Mouse (Mus musculus) lung, embryonic 15.5 days (tissue): ENCODE measurements at regions not wholly inside any gene's neighbourhood (a gene's known extent, or its start where the extent isn't known, plus 50 kb on each side); places are given as distances from the start of the nearest gene placed in this dataset.

Experiments
- ATAC-seq: fragments of 200-750 bp; cut with Nextera tagmentation; 2 replicates; pipeline ENCODE4 v1.8.0; 2017; ENCODE audit warnings: moderate number of reproducible peaks, borderline replicate concordance; ENCODE audit not compliant: low FRiP score, low TSS enrichment; ENCODE audit errors: extremely low read depth
- H3K27ac ChIP-seq: fragments of 300-500 bp; sonication (generic); 2 replicates; pipeline ENCODE4 v1.5.1; 2015; ENCODE audit warnings: moderate library complexity, mild to moderate bottlenecking, inconsistent platforms
- H3K27me3 ChIP-seq: fragments of 300-500 bp; sonication (generic); 2 replicates; pipeline ENCODE4 v1.6.1; 2015; ENCODE audit warnings: inconsistent platforms
- H3K36me3 ChIP-seq: fragments of 300-500 bp; sonication (generic); 2 replicates; pipeline ENCODE4 v1.6.1; 2015; ENCODE audit warnings: inconsistent platforms
- H3K4me1 ChIP-seq: fragments of 300-500 bp; sonication (generic); 2 replicates; pipeline ENCODE4 v1.6.1; 2015; ENCODE audit warnings: inconsistent platforms
- H3K4me2 ChIP-seq: fragments of 300-500 bp; sonication (generic); 2 replicates; pipeline ENCODE4 v1.6.1; 2015; ENCODE audit warnings: inconsistent platforms, mild to moderate bottlenecking, moderate library complexity
- H3K4me3 ChIP-seq: fragments of 300-500 bp; sonication (generic); 2 replicates; pipeline ENCODE4 v1.5.1; 2015; ENCODE audit warnings: mild to moderate bottlenecking, inconsistent platforms
- H3K9ac ChIP-seq: fragments of 300-500 bp; sonication (generic); 2 replicates; pipeline ENCODE4 v1.6.1; 2015; ENCODE audit warnings: inconsistent platforms
- H3K9me3 ChIP-seq: fragments of 300-500 bp; sonication (generic); 2 replicates; pipeline ENCODE4 v1.6.1; 2016; ENCODE audit warnings: inconsistent platforms
- WGBS: fragments of 180-500 bp; shearing (Covaris S2); methylation state at CpG from one replicate; pipeline ENCODE4 v1.1.7; 2015; 5-methylcytosine and 5-hydroxymethylcytosine counted together

DNA sequence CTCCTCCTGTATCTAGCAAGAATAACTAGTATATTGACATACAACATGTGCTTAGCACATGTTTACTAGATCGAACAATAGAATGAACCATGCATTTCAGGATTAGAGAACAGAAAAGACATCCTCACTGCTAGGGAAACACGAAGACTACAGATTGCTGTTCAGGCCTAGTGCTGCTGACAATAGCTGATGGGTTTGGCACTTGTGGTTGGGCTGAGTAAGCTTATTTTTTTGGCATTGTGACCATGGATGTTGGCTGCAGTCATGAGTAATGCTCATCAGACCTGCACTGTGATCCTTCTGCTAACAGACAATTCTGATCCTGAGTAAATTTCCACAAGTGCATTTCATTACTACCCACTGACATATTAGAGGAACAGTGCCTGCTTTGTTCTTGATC, 117.7 kb upstream of the Kcnip4 start:
- no peak overlapping the region for H3K4me3 ChIP-seq
- no peaks in the 10 kb centered on the region for H3K4me1 ChIP-seq
- no peaks in the 10 kb centered on the region for H3K27me3 ChIP-seq
- H3K9me3 ChIP-seq, result no peaks in the 10 kb centered on the region
- no peak overlapping the region for H3K4me2 ChIP-seq
- 76% methylated on average over 2 of the region's 2 CpGs for WGBS
- H3K36me3 ChIP-seq, result no peaks in the 10 kb centered on the region
- H3K27ac ChIP-seq, result no peak overlapping the region
- no peak overlapping the region for H3K9ac ChIP-seq
- no peak for ATAC-seq

DNA sequence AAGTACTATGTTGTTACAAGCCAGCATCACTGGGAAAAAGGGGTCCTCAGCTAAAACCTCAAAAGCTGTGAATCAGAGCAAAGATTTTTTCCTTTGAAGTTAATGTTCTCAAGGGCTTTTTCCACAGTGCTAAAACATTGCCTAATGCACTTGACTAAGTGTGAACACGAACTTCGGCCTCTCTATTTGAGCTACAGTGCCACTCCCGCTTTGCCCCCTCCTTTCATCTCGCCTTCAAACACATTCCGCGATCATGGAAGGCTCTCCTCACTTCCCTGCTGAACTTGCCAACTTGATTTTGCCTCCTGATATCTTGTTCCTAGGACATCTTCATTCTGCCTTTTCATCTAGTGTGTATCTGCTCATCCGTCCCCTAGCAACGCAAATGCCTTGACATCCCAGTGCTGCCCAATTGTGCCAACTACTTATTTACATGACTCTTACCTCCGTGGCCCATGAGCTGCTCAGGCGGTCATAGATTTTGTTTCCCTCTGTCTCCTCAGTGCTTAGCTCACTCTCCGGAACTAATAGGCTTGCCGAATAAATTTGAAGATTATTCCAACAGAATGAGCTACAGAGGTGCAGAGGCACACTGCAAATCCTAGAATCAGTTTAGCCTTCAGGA, 116.6 kb upstream of the Kcnip4 start:
- Histone ChIP-seq H3K36me3 (no peaks in the 10 kb centered on the region), H3K27ac (no peak overlapping the region), H3K27me3 (no peaks in the 10 kb centered on the region), H3K9ac (no peak overlapping the region), H3K4me1 (no peaks in the 10 kb centered on the region), H3K4me2 (no peak overlapping the region), H3K4me3 (no peak overlapping the region), H3K9me3 (no peaks in the 10 kb centered on the region)
- WGBS, result 63% methylated on average over 12 of the region's 12 CpGs
- peak; percentile 55; the same call in 1 of the 2 replicates for ATAC-seq

DNA sequence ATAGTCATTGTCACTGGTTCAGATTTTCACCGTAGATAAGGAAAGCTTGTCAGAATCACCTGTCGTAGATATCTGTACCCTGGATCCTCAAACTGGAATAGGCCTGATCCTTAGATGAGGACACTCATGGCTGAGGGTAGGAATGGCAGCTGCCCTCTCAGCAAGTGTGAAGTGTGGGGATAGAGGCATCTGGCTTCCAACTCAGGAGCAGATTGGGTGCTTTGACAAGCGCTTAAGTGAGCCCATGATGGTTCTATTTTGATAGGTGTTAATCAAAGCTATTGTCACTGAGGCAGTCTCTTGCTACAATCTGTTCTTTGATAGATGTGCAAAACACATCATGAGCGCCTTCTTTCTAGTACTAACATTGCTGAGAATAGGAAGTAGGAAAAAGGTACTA, 114.9 kb upstream of the Kcnip4 start:
- no peak for ATAC-seq
- no peak overlapping the region for H3K9ac ChIP-seq
- H3K27ac ChIP-seq, result no peak overlapping the region
- no peak overlapping the region for H3K4me3 ChIP-seq
- no peaks in the 10 kb centered on the region for H3K9me3 ChIP-seq
- no peak overlapping the region for H3K4me2 ChIP-seq
- H3K4me1 ChIP-seq, result no peaks in the 10 kb centered on the region
- H3K27me3 ChIP-seq, result no peaks in the 10 kb centered on the region
- no peaks in the 10 kb centered on the region for H3K36me3 ChIP-seq
- 77% methylated on average over 4 of the region's 4 CpGs for WGBS

DNA sequence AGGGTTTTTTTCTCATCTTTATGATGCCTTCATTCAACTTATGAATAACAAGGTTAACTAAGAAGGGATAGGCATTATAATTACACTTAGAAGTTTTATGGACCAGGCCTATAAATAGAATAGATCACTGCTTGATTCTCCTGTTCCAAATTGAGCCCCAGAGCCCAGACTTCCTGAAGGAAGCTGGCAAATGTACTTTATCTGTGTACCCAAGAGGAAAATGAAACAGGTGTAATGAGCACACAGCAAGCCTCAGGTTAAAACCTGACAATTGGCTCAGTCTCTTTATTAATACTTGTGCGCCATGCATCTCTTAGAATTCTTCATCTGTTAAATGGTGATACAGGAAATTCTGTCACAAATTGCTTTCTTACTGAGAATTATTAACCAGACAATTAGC, 95.4 kb upstream of the Kcnip4 start:
- ATAC-seq, result no peak
- 91% methylated on average over 1 of the region's 1 CpGs for WGBS
- no peak overlapping the region for H3K9ac ChIP-seq
- no peaks in the 10 kb centered on the region for H3K27me3 ChIP-seq
- H3K4me1 ChIP-seq, result no peaks in the 10 kb centered on the region
- H3K27ac ChIP-seq, result no peak overlapping the region
- no peaks in the 10 kb centered on the region for H3K9me3 ChIP-seq
- no peak overlapping the region for H3K4me3 ChIP-seq
- H3K36me3 ChIP-seq, result no peaks in the 10 kb centered on the region
- H3K4me2 ChIP-seq, result no peak overlapping the region

DNA sequence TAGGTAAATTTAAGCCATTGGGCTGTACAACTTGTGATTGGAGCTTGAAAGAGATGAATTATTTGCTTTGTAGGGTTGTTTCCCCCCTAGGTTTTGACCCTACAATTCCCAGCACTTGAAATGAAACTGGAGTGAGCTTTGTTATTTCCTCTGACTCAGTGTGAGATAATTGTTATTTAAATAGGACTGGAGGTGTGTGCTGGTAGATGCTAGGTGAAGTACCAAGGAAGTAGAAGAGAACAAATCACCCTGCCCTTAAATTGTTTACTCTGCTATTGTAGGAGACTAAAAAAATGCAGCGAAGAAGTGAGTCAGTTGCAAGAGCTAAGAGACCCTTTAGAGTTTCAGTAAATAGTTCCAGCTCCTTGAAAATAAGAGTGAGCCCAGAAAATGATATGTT, 82.1 kb upstream of the Kcnip4 start:
- 29% methylated on average over 1 of the region's 1 CpGs for WGBS
- ATAC-seq, result no peak

DNA sequence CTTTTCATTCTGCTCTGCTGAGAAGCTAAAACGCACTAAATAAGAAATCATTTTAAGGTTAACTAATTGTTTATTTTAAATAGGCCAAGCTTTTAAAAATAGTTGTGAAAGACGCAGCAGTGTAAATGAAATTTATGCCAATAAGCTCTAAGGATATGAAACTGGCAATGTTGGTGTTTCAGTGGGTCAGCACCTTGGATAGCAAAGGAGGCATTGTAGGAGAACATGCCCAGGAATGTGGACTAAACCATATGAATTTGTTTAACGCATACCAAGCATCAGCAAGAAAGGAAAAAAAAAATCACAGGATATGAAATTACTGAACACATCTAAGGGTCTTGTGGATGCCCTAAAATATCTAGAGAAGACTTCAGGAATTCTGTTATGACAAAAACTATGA, 56.1 kb upstream of the Kcnip4 start:
- Histone ChIP-seq H3K27me3 (no peaks in the 10 kb centered on the region), H3K4me2 (no peak overlapping the region), H3K4me1 (no peaks in the 10 kb centered on the region), H3K9ac (no peak overlapping the region), H3K27ac (no peak overlapping the region), H3K36me3 (no peaks in the 10 kb centered on the region), H3K9me3 (no peaks in the 10 kb centered on the region), H3K4me3 (no peak overlapping the region)
- no peak for ATAC-seq
- WGBS, result 69% methylated on average over 3 of the region's 3 CpGs

More for the DNA sequence above, 82.1 kb upstream of the Kcnip4 start:
- H3K4me3 ChIP-seq, result no peak overlapping the region
- no peaks in the 10 kb centered on the region for H3K9me3 ChIP-seq
- no peak overlapping the region for H3K4me2 ChIP-seq
- H3K36me3 ChIP-seq, result no peaks in the 10 kb centered on the region
- no peak overlapping the region for H3K9ac ChIP-seq
- no peak overlapping the region for H3K27ac ChIP-seq
- H3K27me3 ChIP-seq, result no peaks in the 10 kb centered on the region
- no peaks in the 10 kb centered on the region for H3K4me1 ChIP-seq

DNA sequence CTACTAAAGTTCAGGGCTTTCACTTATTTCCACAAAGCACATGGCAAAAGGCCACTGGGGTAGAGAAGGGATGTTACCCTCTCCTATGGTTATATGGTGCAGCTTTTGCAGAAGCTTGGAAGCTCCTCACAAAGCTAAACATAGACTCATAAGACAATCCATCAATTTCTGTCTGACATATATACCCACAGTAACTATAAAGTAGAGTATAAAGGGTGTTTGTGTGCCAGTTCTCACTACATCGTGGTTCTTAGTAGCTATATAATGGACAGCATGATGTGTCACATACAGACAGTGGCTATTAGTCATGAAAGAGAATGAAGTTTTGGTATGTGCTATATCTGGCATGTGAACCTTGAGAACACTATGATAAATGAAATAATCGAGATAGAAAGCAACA, 51.2 kb upstream of the Kcnip4 start:
- H3K4me3 ChIP-seq, result no peak overlapping the region
- ATAC-seq, result no peak
- H3K4me2 ChIP-seq, result no peak overlapping the region
- H3K9me3 ChIP-seq, result no peaks in the 10 kb centered on the region
- H3K27me3 ChIP-seq, result no peaks in the 10 kb centered on the region
- no peaks in the 10 kb centered on the region for H3K4me1 ChIP-seq
- H3K36me3 ChIP-seq, result no peaks in the 10 kb centered on the region
- H3K9ac ChIP-seq, result no peak overlapping the region
- no peak overlapping the region for H3K27ac ChIP-seq
- WGBS, result 56% methylated on average over 2 of the region's 2 CpGs
